Mouse (Mus musculus) E14TG2a.4 (cell line): ENCODE data around the gene Dscam.

Source experiments
- H3K27me3 ChIP-seq: 2 replicates; pipeline ENCODE4 v1.6.1; 2014; ENCODE audit warnings: low read length, control low read depth; ENCODE audit not compliant: insufficient read depth
- H3K36me3 ChIP-seq: 2 replicates; pipeline ENCODE4 v1.6.1; 2014; ENCODE audit warnings: low read length, control low read depth; ENCODE audit not compliant: insufficient read depth
- H3K4me1 ChIP-seq: replicated peaks from 2 replicates; pipeline ENCODE4 v1.6.1; 2014; ENCODE audit warnings: low read depth, low read length, control low read depth
- H3K4me3 ChIP-seq: replicated peaks from 2 replicates; pipeline ENCODE4 v1.5.1; 2014; ENCODE audit warnings: mild to moderate bottlenecking, low read length
- H3K9me3 ChIP-seq: 2 replicates; pipeline ENCODE4 v1.6.1; 2014; ENCODE audit warnings: low read length, control low read depth
- CTCF ChIP-seq: conservative IDR thresholded peaks from 2 replicates; pipeline ENCODE4 v1.5.1; 2014; ENCODE audit warnings: low read length
- NANOG ChIP-seq: IDR thresholded peaks from 2 replicates; pipeline ENCODE4 v1.6.1; 2014; ENCODE audit warnings: borderline replicate concordance, low read length, mixed read lengths
- POU5F1 ChIP-seq: IDR thresholded peaks from 2 replicates; pipeline ENCODE4 v1.6.1; 2014; ENCODE audit warnings: low read length, borderline replicate concordance

Gene Dscam

GRCm38 (mm10) chr16:96926977-96927376 lies 243.6 kb downstream of the Dscam start:
- no peaks in the 10 kb centered on the region for H3K9me3 ChIP-seq
- TF ChIP-seq CTCF (no peak), POU5F1 (no peak), NANOG (no peak)
- H3K4me3 ChIP-seq: no peak overlapping the region
- H3K36me3 ChIP-seq: no peaks in the 10 kb centered on the region
- H3K4me1 ChIP-seq: no peaks in the 10 kb centered on the region
- H3K27me3 ChIP-seq: no peaks in the 10 kb centered on the region

- Histone ChIP-seq H3K27me3 (no peaks in the 10 kb centered on the region), H3K4me3 (no peak overlapping the region), H3K4me1 (no peaks in the 10 kb centered on the region), H3K36me3 (no peaks in the 10 kb centered on the region), H3K9me3 (no peaks in the 10 kb centered on the region)
- TF ChIP-seq CTCF: no peak
These were observed 246.6 kb downstream of the Dscam start for GRCm38 (mm10) chr16:96923941-96924340.

GRCm38 (mm10) chr16:96914495-96914894 lies 256.1 kb downstream of the Dscam start:
- TF ChIP-seq CTCF: no peak
- TF ChIP-seq POU5F1: no peak
- TF ChIP-seq NANOG: no peak
- Histone ChIP-seq H3K4me1 (no peaks in the 10 kb centered on the region), H3K36me3 (no peaks in the 10 kb centered on the region), H3K4me3 (no peak overlapping the region), H3K9me3 (no peaks in the 10 kb centered on the region), H3K27me3 (no peaks in the 10 kb centered on the region)

- Histone ChIP-seq H3K36me3 (no peaks in the 10 kb centered on the region), H3K9me3 (no peaks in the 10 kb centered on the region), H3K4me3 (no peak overlapping the region), H3K27me3 (no peaks in the 10 kb centered on the region), H3K4me1 (no peaks in the 10 kb centered on the region)
- no peak for TF ChIP-seq POU5F1
- no peak for TF ChIP-seq CTCF
- no peak for TF ChIP-seq NANOG
These were observed 257.7 kb downstream of the Dscam start for GRCm38 (mm10) chr16:96912836-96913235.

- TF ChIP-seq CTCF: no peak
- TF ChIP-seq POU5F1: no peak
- TF ChIP-seq NANOG: no peak
- Histone ChIP-seq H3K27me3 (no peaks in the 10 kb centered on the region), H3K4me3 (no peak overlapping the region), H3K4me1 (no peaks in the 10 kb centered on the region), H3K9me3 (no peaks in the 10 kb centered on the region), H3K36me3 (no peaks in the 10 kb centered on the region)
These were observed 258.4 kb downstream of the Dscam start for GRCm38 (mm10) chr16:96912103-96912502.

- no peaks in the 10 kb centered on the region for H3K27me3 ChIP-seq
- no peaks in the 10 kb centered on the region for H3K4me1 ChIP-seq
- no peaks in the 10 kb centered on the region for H3K9me3 ChIP-seq
- TF ChIP-seq NANOG (no peak), POU5F1 (no peak), CTCF (no peak)
- no peak overlapping the region for H3K4me3 ChIP-seq
- H3K36me3 ChIP-seq: no peaks in the 10 kb centered on the region
These were observed 260.0 kb downstream of the Dscam start for GRCm38 (mm10) chr16:96910405-96911164.

GRCm38 (mm10) chr16:96907818-96908217 lies 262.7 kb downstream of the Dscam start:
- TF ChIP-seq CTCF (no peak), NANOG (no peak), POU5F1 (no peak)

GRCm38 (mm10) chr16:96907081-96907480 lies 263.5 kb downstream of the Dscam start:
- TF ChIP-seq POU5F1: no peak
- no peak for TF ChIP-seq CTCF
- no peak for TF ChIP-seq NANOG
- no peaks in the 10 kb centered on the region for H3K4me1 ChIP-seq
- H3K27me3 ChIP-seq: no peaks in the 10 kb centered on the region
- H3K36me3 ChIP-seq: no peaks in the 10 kb centered on the region
- no peaks in the 10 kb centered on the region for H3K9me3 ChIP-seq
- H3K4me3 ChIP-seq: no peak overlapping the region

More at GRCm38 (mm10) chr16:96907818-96908217, 262.7 kb downstream of the Dscam start:
- Histone ChIP-seq H3K27me3 (no peaks in the 10 kb centered on the region), H3K9me3 (no peaks in the 10 kb centered on the region), H3K4me3 (no peak overlapping the region), H3K36me3 (no peaks in the 10 kb centered on the region), H3K4me1 (no peaks in the 10 kb centered on the region)

- TF ChIP-seq POU5F1 (no peak), NANOG (no peak), CTCF (no peak)
- no peaks in the 10 kb centered on the region for H3K9me3 ChIP-seq
- H3K36me3 ChIP-seq: no peaks in the 10 kb centered on the region
- H3K4me1 ChIP-seq: no peaks in the 10 kb centered on the region
- H3K4me3 ChIP-seq: no peak overlapping the region
- no peaks in the 10 kb centered on the region for H3K27me3 ChIP-seq
These were observed 263.9 kb downstream of the Dscam start for GRCm38 (mm10) chr16:96906630-96907029.
